Mouse (Mus musculus) heart, embryonic 13.5 days (tissue): ENCODE data around the gene Tbata. TPM values are rescaled to one million over a fixed set of nuclear protein-coding genes. Genes with fewer than 3 reads are reported as not detected.
A peak's percentile ranks its signal among the peaks of the same experiment; 100 is the strongest.

ENCODE experiments used
- ATAC-seq: fragments of 200-750 bp; cut with Nextera tagmentation; 2 replicates; pipeline ENCODE4 v1.8.0; 2017; ENCODE audit warnings: moderate TSS enrichment; ENCODE audit not compliant: insufficient number of reproducible peaks, low FRiP score, low TSS enrichment; ENCODE audit errors: extremely low read depth
- H3K27ac ChIP-seq: fragments of 300-500 bp; sonication (generic); replicated peaks from 2 replicates; pipeline ENCODE4 v1.5.1; 2015; ENCODE audit warnings: moderate library complexity, mild to moderate bottlenecking, inconsistent platforms
- H3K27me3 ChIP-seq: fragments of 300-500 bp; sonication (generic); replicated peaks from 2 replicates; pipeline ENCODE4 v1.6.1; 2015; ENCODE audit warnings: mild to moderate bottlenecking, inconsistent platforms
- H3K36me3 ChIP-seq: fragments of 300-500 bp; sonication (generic); 2 replicates; pipeline ENCODE4 v1.6.1; 2015; ENCODE audit warnings: mild to moderate bottlenecking, inconsistent platforms
- H3K4me1 ChIP-seq: fragments of 300-500 bp; sonication (generic); 2 replicates; pipeline ENCODE4 v1.6.1; 2015; ENCODE audit warnings: inconsistent platforms
- H3K4me2 ChIP-seq: fragments of 300-500 bp; sonication (generic); 2 replicates; pipeline ENCODE4 v1.6.1; 2015; ENCODE audit warnings: inconsistent platforms, mild to moderate bottlenecking, moderate library complexity
- H3K4me3 ChIP-seq: fragments of 300-500 bp; sonication (generic); 2 replicates; pipeline ENCODE4 v1.5.1; 2015; ENCODE audit warnings: moderate library complexity, mild to moderate bottlenecking, inconsistent platforms
- H3K9ac ChIP-seq: fragments of 300-500 bp; sonication (generic); 2 replicates; pipeline ENCODE4 v1.6.1; 2015; ENCODE audit warnings: inconsistent platforms, mild to moderate bottlenecking, moderate library complexity
- H3K9me3 ChIP-seq: fragments of 300-500 bp; sonication (generic); 2 replicates; pipeline ENCODE4 v1.6.1; 2016; ENCODE audit warnings: inconsistent platforms
- WGBS: fragments of 180-500 bp; shearing (Covaris S2); methylation state at CpG from one replicate; pipeline ENCODE4 v1.1.7; 2015; ENCODE audit warnings: mixed read lengths; 5-methylcytosine and 5-hydroxymethylcytosine counted together
- polyA plus RNA-seq: library from polyadenylated mRNA; unstranded; fragments of >200 nt; fragmentation: Nextera tagmentation; extraction: Ambion mirVana; gene quantifications from 2 replicates; pipeline ENCODE4 v1.2.1, GENCODE M21; 2015

Tbata gene
- polyA plus RNA-seq, 1 experiment from 2014 or later = not detected

DNA sequence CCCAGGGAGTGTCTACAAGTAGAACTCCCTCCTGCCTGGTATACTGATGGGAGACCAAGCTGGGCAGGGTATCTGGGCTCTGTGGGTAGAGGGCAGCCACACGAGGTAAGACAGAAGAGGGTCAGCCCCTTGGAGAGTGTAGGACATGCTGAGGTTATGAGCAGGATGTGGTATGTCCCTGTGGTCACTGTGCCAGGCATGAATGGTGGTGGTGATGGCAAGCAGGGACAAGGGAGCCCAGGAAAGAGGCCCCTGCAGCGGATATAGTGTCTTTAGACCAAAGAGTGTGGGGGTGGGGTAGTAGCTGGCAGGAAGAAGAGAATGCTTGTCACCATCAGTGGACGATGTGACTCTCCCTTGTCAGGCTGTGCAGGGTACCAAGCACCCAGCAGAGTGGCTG is 16.3 kb downstream of the Tbata start:
- 51% methylated on average over 3 of the region's 3 CpGs for WGBS
- peaks cover 20% of the 10 kb centered on the region for H3K27me3 ChIP-seq
- no peak overlapping the region for H3K9ac ChIP-seq
- no peak for ATAC-seq
- H3K27ac ChIP-seq = no peak overlapping the region
- no peaks in the 10 kb centered on the region for H3K36me3 ChIP-seq
- H3K4me1 ChIP-seq = 0 out of 2 replicates have a peak, but pooled peaks cover 3% of the 10 kb centered on the region
- no peaks in the 10 kb centered on the region for H3K9me3 ChIP-seq
- H3K4me3 ChIP-seq = no peak overlapping the region
- H3K4me2 ChIP-seq = no peak overlapping the region

DNA sequence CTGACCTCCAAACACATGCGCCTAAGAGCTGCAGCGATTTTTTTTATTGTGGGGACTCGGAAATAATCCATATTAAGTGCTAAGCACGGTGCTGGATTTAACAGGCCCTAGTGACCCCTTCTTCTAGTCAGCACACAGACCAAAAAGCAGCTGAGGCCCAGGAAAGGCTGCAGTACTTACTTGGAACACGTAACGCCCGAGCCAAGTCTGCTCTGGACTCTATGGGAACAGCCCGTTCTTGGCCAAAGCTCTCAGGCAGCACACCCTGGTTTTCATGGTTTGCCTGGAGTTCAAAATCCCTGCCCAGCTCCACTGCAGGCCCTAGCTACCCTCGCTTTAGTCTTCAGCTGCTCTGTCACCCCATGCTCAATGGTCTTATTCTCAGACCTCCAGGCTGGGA is 22.9 kb downstream of the Tbata start:
- peaks cover 5% of the 10 kb centered on the region; the same call in 1 of the 2 replicates for H3K27me3 ChIP-seq
- H3K4me3 ChIP-seq = no peak overlapping the region
- H3K4me1 ChIP-seq = no peaks in the 10 kb centered on the region
- no peak overlapping the region for H3K4me2 ChIP-seq
- no peaks in the 10 kb centered on the region for H3K9me3 ChIP-seq
- 85% methylated on average over 9 of the region's 9 CpGs for WGBS
- no peaks in the 10 kb centered on the region for H3K36me3 ChIP-seq
- no peak for ATAC-seq
- no peak overlapping the region for H3K27ac ChIP-seq
- H3K9ac ChIP-seq = no peak overlapping the region

DNA sequence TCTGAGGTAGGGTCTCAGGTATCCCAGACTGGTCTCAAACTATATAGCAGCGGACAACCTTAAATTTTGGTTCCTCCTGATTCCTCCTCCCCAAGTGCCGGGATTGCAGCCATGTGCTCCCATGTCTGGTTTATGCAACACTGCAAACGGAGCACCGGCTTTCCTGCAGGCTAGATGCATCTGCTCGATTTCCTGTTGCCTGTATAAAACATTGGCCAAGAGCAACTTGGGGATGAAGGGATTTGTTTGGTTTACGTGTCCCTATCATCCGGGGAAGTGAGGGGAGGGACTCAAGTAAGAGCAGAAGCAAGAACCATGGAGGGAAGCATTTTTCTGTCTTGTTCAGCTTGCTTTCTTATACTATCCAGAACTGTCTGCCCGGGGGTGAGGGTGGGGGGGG is 23.5 kb downstream of the Tbata start:
- Histone ChIP-seq H3K36me3 (no peaks in the 10 kb centered on the region), H3K4me3 (no peak overlapping the region), H3K27ac (0 out of 2 replicates have a peak overlapping the region, but pooled peaks have one; percentile 34), H3K9me3 (no peaks in the 10 kb centered on the region), H3K4me1 (no peaks in the 10 kb centered on the region), H3K4me2 (no peak overlapping the region), H3K27me3 (peaks cover 5% of the 10 kb centered on the region; the same call in 1 of the 2 replicates), H3K9ac (no peak overlapping the region)
- WGBS = 61% methylated on average over 8 of the region's 8 CpGs
- ATAC-seq = no peak

DNA sequence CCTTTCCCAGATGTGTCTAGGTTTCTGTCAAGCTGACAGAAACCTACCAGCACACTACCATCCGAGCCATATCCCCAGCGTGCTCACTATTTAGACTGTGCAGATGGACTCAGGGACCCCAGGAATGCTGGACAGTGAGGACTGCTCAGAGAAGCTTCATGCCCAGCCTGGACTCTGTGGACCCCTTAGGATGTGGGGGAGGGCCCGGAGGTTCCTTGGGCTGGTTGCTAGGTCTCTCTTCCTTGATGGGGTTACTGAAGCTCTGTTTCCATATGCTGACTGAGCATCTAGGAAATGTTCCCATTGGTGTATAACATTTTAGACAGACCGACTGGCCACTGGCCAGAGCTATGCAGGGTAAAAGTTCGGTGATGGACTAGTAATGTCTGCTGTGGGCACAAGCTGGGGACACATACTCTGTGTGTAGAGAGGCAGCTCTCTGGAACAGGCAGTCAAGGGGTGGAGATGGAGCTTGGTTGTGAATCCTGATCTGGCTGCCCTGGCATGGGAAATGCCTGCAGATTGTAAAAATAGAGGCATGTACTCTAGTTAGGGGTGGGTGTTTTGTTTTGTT is 24.1 kb downstream of the Tbata start:
- Histone ChIP-seq H3K4me3 (no peak overlapping the region), H3K36me3 (no peaks in the 10 kb centered on the region), H3K4me1 (no peaks in the 10 kb centered on the region), H3K27me3 (peaks cover 5% of the 10 kb centered on the region; the same call in 1 of the 2 replicates), H3K9me3 (no peaks in the 10 kb centered on the region), H3K27ac (0 out of 2 replicates have a peak overlapping the region, but pooled peaks have one; percentile 34), H3K9ac (no peak overlapping the region), H3K4me2 (no peak overlapping the region)
- WGBS = 76% methylated on average over 5 of the region's 5 CpGs
- ATAC-seq = no peak

DNA sequence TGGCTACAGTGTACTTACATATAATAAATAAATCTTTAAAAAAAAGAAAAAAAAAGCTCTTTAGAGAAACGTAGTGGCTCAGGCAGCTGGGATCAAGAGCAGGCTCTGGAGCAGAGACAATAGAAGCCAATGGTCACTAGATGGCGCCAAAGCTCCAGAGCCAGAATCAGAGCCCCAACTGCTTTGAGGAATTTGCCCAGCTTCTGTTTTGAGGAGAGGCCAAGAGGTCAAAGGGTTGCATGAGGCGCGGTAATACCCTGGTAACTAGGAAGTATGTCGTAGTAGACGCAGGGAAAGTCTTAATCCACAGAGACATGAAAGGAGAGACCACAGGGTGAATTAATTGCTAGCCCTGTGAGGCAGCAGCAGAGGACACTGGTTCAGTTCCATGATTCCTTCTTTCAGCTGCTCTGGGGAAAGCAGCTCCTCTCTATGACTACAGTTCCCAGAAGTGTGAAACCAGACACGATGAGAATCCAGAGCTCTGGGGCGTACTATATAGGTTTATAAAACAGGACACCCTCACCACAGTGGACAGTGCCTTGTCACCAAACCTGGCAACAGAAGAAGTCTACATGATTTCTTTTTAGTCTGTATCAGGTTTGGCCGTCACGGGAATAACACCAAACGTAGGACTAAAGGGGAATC is 27.9 kb downstream of the Tbata start:
- no peak for ATAC-seq
- 24% methylated on average over 11 of the region's 11 CpGs for WGBS

DNA sequence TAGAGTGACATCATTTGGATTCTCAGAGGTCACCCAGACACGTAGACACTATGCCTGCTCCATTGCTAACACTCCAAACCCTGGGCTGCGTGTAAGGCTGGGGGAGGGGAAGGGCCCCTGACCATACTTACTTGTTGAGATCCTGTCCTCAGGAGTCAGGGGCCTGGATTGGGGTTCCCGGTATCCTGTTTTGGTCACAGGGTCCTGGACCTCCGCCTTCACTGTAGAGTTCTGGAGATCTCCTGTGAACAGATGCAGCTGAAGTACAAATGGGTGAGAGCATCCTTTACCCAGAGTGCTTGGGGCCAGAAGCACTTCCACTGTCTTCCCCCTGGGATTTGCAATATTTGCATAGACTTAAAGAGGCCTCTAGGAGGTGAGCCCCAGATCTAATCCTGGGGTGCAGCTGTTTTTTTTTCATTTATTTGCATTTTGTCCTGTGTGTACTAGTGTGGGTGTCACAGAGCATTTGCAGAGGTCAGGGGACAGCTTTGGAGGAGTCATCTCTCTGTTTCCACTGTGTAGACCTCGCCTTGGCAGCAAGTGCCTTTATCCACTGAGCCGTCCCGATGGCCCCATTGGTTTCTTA is 28.6 kb downstream of the Tbata start:
- peaks cover 5% of the 10 kb centered on the region; the same call in 1 of the 2 replicates for H3K4me1 ChIP-seq
- no peaks in the 10 kb centered on the region for H3K9me3 ChIP-seq
- no peak overlapping the region for H3K4me2 ChIP-seq
- H3K9ac ChIP-seq = no peak overlapping the region
- 83% methylated on average over 7 of the region's 7 CpGs for WGBS
- H3K27ac ChIP-seq = no peak overlapping the region
- peaks cover 11% of the 10 kb centered on the region; the same call in 1 of the 2 replicates for H3K27me3 ChIP-seq
- no peak for ATAC-seq
- H3K36me3 ChIP-seq = no peaks in the 10 kb centered on the region
- H3K4me3 ChIP-seq = no peak overlapping the region

More for the DNA sequence above, 27.9 kb downstream of the Tbata start:
- H3K27me3 ChIP-seq = peaks cover 11% of the 10 kb centered on the region; the same call in 1 of the 2 replicates
- H3K4me1 ChIP-seq = peaks cover 5% of the 10 kb centered on the region; the same call in 1 of the 2 replicates
- H3K4me3 ChIP-seq = no peak overlapping the region
- H3K9ac ChIP-seq = no peak overlapping the region
- H3K9me3 ChIP-seq = no peaks in the 10 kb centered on the region
- no peaks in the 10 kb centered on the region for H3K36me3 ChIP-seq
- no peak overlapping the region for H3K4me2 ChIP-seq
- no peak overlapping the region for H3K27ac ChIP-seq

DNA sequence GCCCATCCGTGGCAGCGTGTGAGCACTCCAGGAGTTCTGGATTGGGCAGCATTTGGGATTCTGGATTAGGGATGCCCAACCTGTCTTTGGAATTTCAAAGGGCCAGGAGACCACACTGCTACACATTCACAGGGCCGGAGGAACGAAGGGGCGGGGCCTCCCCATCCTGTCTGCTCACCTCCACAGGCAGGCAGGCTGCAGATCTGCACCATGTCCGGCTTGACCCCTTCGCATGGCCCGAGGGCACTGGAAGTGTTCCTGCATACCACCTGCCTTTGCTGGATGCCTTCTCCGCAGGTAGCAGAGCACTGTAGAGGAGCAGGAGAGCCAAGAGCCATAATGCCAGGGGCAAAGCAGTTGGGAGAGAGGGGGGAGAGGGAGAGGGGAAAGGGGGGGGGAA is 29.2 kb downstream of the Tbata start:
- Histone ChIP-seq H3K9me3 (no peaks in the 10 kb centered on the region), H3K27me3 (peaks cover 11% of the 10 kb centered on the region; the same call in 1 of the 2 replicates), H3K4me3 (no peak overlapping the region), H3K9ac (no peak overlapping the region), H3K4me1 (peaks cover 5% of the 10 kb centered on the region; the same call in 1 of the 2 replicates), H3K4me2 (no peak overlapping the region), H3K36me3 (no peaks in the 10 kb centered on the region), H3K27ac (no peak overlapping the region)
- 65% methylated on average over 9 of the region's 9 CpGs for WGBS
- ATAC-seq = no peak

DNA sequence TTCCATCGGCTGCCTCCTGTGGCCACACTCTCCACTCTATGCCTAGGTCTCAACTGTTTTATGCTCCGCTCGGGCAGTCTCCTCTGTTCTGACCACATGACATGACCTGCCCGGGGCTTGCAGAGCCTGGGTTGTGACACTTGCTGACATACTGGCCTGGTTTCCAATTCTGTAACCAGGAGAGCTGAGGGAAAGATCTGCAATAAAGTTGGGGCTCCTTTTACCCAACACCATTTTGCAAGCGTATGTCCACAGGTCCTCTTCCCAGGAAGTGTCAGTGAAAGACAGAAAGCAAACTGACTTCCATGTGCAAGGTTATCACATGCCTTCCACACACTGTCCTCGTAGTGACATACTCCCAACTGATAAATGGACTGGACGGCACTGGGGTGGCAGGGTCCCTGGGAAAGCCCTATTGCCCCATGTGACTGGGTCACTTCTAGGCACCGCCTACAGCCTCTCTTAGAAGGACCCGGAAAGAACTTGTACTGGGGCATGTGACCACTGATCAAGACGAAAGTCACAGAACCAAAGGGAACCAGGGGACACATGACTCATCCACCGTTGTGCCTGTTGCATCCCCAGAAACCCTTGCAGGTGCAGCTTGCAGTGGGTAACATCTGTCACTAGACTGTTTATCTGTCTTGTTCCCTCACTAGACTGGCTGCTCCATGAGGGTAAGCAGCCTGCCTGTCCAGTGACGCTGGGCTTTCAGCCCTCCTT is 30.0 kb downstream of the Tbata start:
- Histone ChIP-seq H3K4me1 (peaks cover 5% of the 10 kb centered on the region; the same call in 1 of the 2 replicates), H3K27me3 (peaks cover 11% of the 10 kb centered on the region; the same call in 1 of the 2 replicates), H3K4me2 (no peak overlapping the region), H3K27ac (no peak overlapping the region), H3K9ac (no peak overlapping the region), H3K36me3 (no peaks in the 10 kb centered on the region), H3K4me3 (no peak overlapping the region), H3K9me3 (no peaks in the 10 kb centered on the region)
- 58% methylated on average over 12 of the region's 12 CpGs for WGBS
- ATAC-seq = no peak

DNA sequence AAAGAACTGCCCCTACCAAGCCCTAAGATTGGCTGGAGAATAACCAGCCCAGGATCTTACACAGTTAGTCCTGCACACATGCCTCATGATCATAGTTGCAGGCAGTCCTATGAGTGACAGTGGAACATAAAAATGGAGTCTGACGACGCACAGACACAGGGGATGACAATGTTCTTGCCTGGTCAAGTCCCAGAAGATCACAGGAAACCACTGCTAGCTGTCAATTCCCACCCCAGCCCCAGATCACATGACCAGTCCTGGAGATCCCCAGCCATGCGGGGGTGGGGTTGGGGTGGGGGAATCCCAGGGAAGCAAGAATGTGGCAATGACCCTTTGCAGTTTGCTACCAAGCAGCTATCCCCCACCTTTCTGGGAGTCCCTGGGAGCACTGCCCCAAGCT is 32.2 kb downstream of the Tbata start:
- Histone ChIP-seq H3K27me3 (peaks cover 9% of the 10 kb centered on the region; the same call in 1 of the 2 replicates), H3K9ac (no peak overlapping the region), H3K36me3 (no peaks in the 10 kb centered on the region), H3K9me3 (no peaks in the 10 kb centered on the region), H3K4me2 (no peak overlapping the region), H3K4me3 (no peak overlapping the region), H3K4me1 (peaks cover 10% of the 10 kb centered on the region), H3K27ac (no peak overlapping the region)
- no peak for ATAC-seq
- 36% methylated on average over 3 of the region's 3 CpGs for WGBS

DNA sequence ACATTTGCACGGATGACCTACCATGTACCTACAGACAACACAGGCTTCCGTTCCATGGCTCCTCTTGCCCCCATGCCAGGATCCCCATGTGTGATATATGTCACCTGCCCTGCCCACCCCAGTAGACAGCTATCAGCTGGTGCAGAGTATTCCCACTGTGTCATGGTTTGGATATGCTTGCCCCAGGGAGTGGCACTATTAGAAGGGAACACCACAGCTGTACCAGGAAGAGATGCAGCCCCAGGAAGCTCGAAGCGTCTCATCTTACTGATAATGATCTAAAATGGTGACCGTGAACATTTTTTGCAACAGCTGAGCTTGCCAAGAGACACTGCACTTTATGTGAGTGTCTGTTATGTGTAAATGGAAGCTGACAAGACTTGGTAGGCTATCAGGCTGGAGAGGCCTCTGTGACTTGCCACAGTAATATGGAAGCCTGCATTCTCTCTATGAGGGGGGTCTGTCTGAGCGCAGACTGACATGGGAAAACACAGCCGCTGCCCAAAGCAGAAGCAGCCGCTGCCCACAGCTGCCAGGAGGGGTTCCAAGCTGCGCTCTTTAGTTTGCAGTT is 36.4 kb downstream of the Tbata start:
- 60% methylated on average over 9 of the region's 9 CpGs for WGBS
- no peaks in the 10 kb centered on the region for H3K36me3 ChIP-seq
- no peak overlapping the region for H3K4me2 ChIP-seq
- no peak for ATAC-seq
- H3K9me3 ChIP-seq = no peaks in the 10 kb centered on the region
- no peak overlapping the region for H3K9ac ChIP-seq
- H3K4me3 ChIP-seq = no peak overlapping the region
- peaks cover 9% of the 10 kb centered on the region for H3K27me3 ChIP-seq
- H3K4me1 ChIP-seq = peaks cover 19% of the 10 kb centered on the region
- H3K27ac ChIP-seq = no peak overlapping the region

DNA sequence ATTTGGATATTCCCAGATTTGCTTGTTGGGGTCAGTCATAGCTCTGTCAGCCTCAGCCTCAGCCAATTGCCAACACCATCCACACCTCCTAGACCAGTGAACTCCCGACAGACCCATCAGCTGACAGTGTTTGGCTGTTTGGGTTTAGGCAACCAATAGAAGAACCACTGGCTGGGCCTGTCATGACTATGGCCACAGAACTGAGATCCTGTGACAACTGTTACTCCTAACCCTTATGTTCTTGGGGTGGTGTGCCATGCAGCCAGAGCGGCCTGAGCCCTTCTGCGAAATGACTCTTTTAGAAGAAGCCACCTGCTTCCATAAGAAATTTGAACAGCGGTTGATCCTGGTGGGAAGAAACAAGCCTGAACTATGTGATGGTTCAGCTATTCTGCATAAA is 39.4 kb downstream of the Tbata start:
- H3K9me3 ChIP-seq = peaks cover 4% of the 10 kb centered on the region; the same call in 1 of the 2 replicates
- no peaks in the 10 kb centered on the region for H3K36me3 ChIP-seq
- 70% methylated on average over 4 of the region's 4 CpGs for WGBS
- no peak for ATAC-seq
- peaks cover 14% of the 10 kb centered on the region; the same call in 1 of the 2 replicates for H3K4me1 ChIP-seq
- H3K4me2 ChIP-seq = no peak overlapping the region
- H3K9ac ChIP-seq = no peak overlapping the region
- H3K27ac ChIP-seq = no peak overlapping the region
- peaks cover 15% of the 10 kb centered on the region for H3K27me3 ChIP-seq
- no peak overlapping the region for H3K4me3 ChIP-seq
